Mouse (Mus musculus): ENCODE measurements around the gene Zfp976.
"Not testable (repeated sequence)": the region's sequence is repeated elsewhere in the genome, so short reads cannot be mapped to it uniquely, and the experiment has no call there.

- TF ChIP-seq CTCF (IDR thresholded peaks at IDR 0.05; ENCODE audit: control insufficient read depth, insufficient read depth, insufficient replicate concordance, low read depth, low read length); POLR2A (IDR thresholded peaks at IDR 0.05; ENCODE audit: control insufficient read depth, low read depth, low read length): not testable (repeated sequence)
Observed at GRCm38 (mm10) chr7:42595666-42596065, 46.7 kb downstream of the Zfp976 start.
